27 mouse cellular contexts compared by ENCODE assay signal in genomic region chr11:113558505-113558904, GRCm38 (mm10).
A peak's percentile ranks its signal among the peaks of the same experiment; 100 is the strongest.
DNase-seq lines count a peak whose midpoint lies in the region; ATAC-seq and TF ChIP-seq lines count a peak whose summit lies in the region.
"Had no signal": no experiment of that assay in that cellular context is flagged by ENCODE, and none has a peak within 500 bp of the region (broad histone marks: within the 10 kb centered on the region; RNA-seq: fewer than 3 reads in every experiment).

No protein-coding gene starts in this region.

- no peak for ATAC-seq in forebrain, postnatal 0 days
- ATAC-seq in forebrain, embryonic 16.5 days = no peak
- no peak for ATAC-seq in midbrain, embryonic 14.5 days (ENCODE audit: low FRiP score, low TSS enrichment)
- ATAC-seq: hindbrain, embryonic 16.5 days; intestine, embryonic 15.5 days had no signal

- TF ChIP-seq CTCF in forebrain, postnatal 0 days (IDR thresholded peaks at IDR 0.05; ENCODE audit: low read depth) = no peak

- peaks cover 12% of the 10 kb centered on the region; the same call in 1 of the 2 replicates for H3K4me1 ChIP-seq in forebrain, postnatal 0 days (ENCODE audit: insufficient read depth)
- H3K4me1 ChIP-seq in forebrain, embryonic 16.5 days (replicated peaks; ENCODE audit: control insufficient read depth, insufficient read depth, low read length) = peaks cover 25% of the 10 kb centered on the region
- H3K4me1 ChIP-seq in midbrain, embryonic 14.5 days (ENCODE audit: control insufficient read depth, insufficient read depth, low read length) = 0 out of 2 replicates have a peak, but pooled peaks cover 9% of the 10 kb centered on the region
- H3K4me1 ChIP-seq in midbrain, embryonic 10.5 days = peaks cover 21% of the 10 kb centered on the region
- H3K4me1 ChIP-seq in embryonic facial prominence, embryonic 10.5 days = peaks cover 23% of the 10 kb centered on the region
- H3K4me1 ChIP-seq: embryonic facial prominence, embryonic 12.5 days; heart, embryonic 13.5 days had no signal

- H3K9ac ChIP-seq in forebrain, postnatal 0 days = 0 out of 2 replicates have a peak overlapping the region, but pooled peaks have one; percentile 14
- H3K9ac ChIP-seq in forebrain, embryonic 16.5 days (replicated peaks; ENCODE audit: low read depth, low read length) = no peak overlapping the region
- no peak overlapping the region for H3K9ac ChIP-seq in midbrain, embryonic 14.5 days (replicated peaks; ENCODE audit: low read length)
- H3K9ac ChIP-seq: embryonic facial prominence, embryonic 12.5 days; heart, embryonic 13.5 days; intestine, embryonic 15.5 days; limb, embryonic 13.5 days; lung, embryonic 15.5 days had no signal

- H3K4me3 ChIP-seq in forebrain, postnatal 0 days (ENCODE audit: low read depth, low read length) = no peak overlapping the region
- H3K4me3 ChIP-seq in forebrain, embryonic 16.5 days (replicated peaks; ENCODE audit: low read length) = no peak overlapping the region
- H3K4me3 ChIP-seq in midbrain, embryonic 14.5 days (replicated peaks; ENCODE audit: low read depth, low read length) = no peak overlapping the region
- H3K4me3 ChIP-seq in midbrain, embryonic 10.5 days = no peak overlapping the region
- no peak overlapping the region for H3K4me3 ChIP-seq in embryonic facial prominence, embryonic 10.5 days
- H3K4me3 ChIP-seq: embryonic facial prominence, embryonic 12.5 days; heart, adult 2 months; heart, embryonic 13.5 days; hindbrain, embryonic 10.5 days; intestine, embryonic 15.5 days; left cerebral cortex, adult 2 months; limb, embryonic 13.5 days; lung, embryonic 15.5 days had no signal

- no peak overlapping the region for H3K4me2 ChIP-seq in forebrain, postnatal 0 days (ENCODE audit: low read depth)
- H3K4me2 ChIP-seq in forebrain, embryonic 16.5 days (ENCODE audit: low read length) = no peak overlapping the region
- no peak overlapping the region for H3K4me2 ChIP-seq in midbrain, embryonic 14.5 days (ENCODE audit: low read length)
- H3K4me2 ChIP-seq: embryonic facial prominence, embryonic 12.5 days; heart, embryonic 13.5 days; intestine, embryonic 15.5 days; limb, embryonic 13.5 days; liver, embryonic 11.5 days; lung, embryonic 15.5 days; midbrain, embryonic 11.5 days had no signal

- H3K27ac ChIP-seq in forebrain, postnatal 0 days (ENCODE audit: low read depth, low read length) = 0 out of 2 replicates have a peak overlapping the region, but pooled peaks have one; percentile 21
- H3K27ac ChIP-seq in forebrain, embryonic 16.5 days (ENCODE audit: low read length) = no peak overlapping the region
- H3K27ac ChIP-seq in midbrain, embryonic 14.5 days (replicated peaks; ENCODE audit: low read depth, low read length) = no peak overlapping the region
- H3K27ac ChIP-seq in midbrain, embryonic 10.5 days (replicated peaks) = no peak overlapping the region
- no peak overlapping the region for H3K27ac ChIP-seq in embryonic facial prominence, embryonic 10.5 days (replicated peaks)
- H3K27ac ChIP-seq: embryonic facial prominence, embryonic 12.5 days; heart, adult 2 months; heart, embryonic 13.5 days; intestine, embryonic 15.5 days; left cerebral cortex, adult 2 months; limb, embryonic 13.5 days; lung, embryonic 15.5 days; stomach, postnatal 0 days had no signal

- no peaks in the 10 kb centered on the region for H3K27me3 ChIP-seq in forebrain, postnatal 0 days (ENCODE audit: insufficient read depth, low read length)
- no peaks in the 10 kb centered on the region for H3K27me3 ChIP-seq in forebrain, embryonic 16.5 days (replicated peaks; ENCODE audit: control insufficient read depth, insufficient read depth, low read length)
- no peaks in the 10 kb centered on the region for H3K27me3 ChIP-seq in midbrain, embryonic 14.5 days (ENCODE audit: control insufficient read depth, insufficient read depth, low read length)
- H3K27me3 ChIP-seq in midbrain, embryonic 10.5 days (ENCODE audit: low read depth, poor library complexity, severe bottlenecking) = no peaks in the 10 kb centered on the region
- H3K27me3 ChIP-seq in embryonic facial prominence, embryonic 10.5 days (replicated peaks; ENCODE audit: low read depth, poor library complexity, severe bottlenecking) = peaks cover 9% of the 10 kb centered on the region
- H3K27me3 ChIP-seq: embryonic facial prominence, embryonic 12.5 days; heart, embryonic 13.5 days; intestine, embryonic 15.5 days; limb, embryonic 13.5 days; lung, embryonic 15.5 days had no signal

- H3K9me3 ChIP-seq in forebrain, postnatal 0 days (ENCODE audit: low read length) = no peaks in the 10 kb centered on the region
- H3K9me3 ChIP-seq in forebrain, embryonic 16.5 days (ENCODE audit: control insufficient read depth, low read length) = no peaks in the 10 kb centered on the region
- H3K9me3 ChIP-seq in midbrain, embryonic 14.5 days (ENCODE audit: control insufficient read depth, low read length) = no peaks in the 10 kb centered on the region
- no peaks in the 10 kb centered on the region for H3K9me3 ChIP-seq in midbrain, embryonic 10.5 days (replicated peaks)
- H3K9me3 ChIP-seq in embryonic facial prominence, embryonic 10.5 days = no peaks in the 10 kb centered on the region
- H3K9me3 ChIP-seq: embryonic facial prominence, embryonic 12.5 days; heart, embryonic 13.5 days; hindbrain, embryonic 10.5 days; intestine, embryonic 15.5 days; limb, embryonic 13.5 days; lung, embryonic 15.5 days had no signal

- DNase-seq in cerebellum, postnatal 14 days = peak; percentile 62 to 81
- DNase-seq in cerebellum, adult 11 months = no peak
- DNase-seq in forebrain, postnatal 0 days = peak; percentile 66
- peak; percentile 37 for DNase-seq in midbrain, embryonic 14.5 days
- no peak for DNase-seq in midbrain, embryonic 10.5 days (ENCODE audit: low spot score)
- DNase-seq in embryonic facial prominence, embryonic 10.5 days (ENCODE audit: low spot score) = peak; percentile 26
- DNase-seq: adrenal gland, adult 8-10 months; cerebellum, adult 11-12 months; cerebellum, adult 9-11 months; heart, adult 2 months; heart, postnatal 10 days; kidney, adult 2 months; kidney, postnatal 14 days; thymus, adult 18-20 months; thymus, postnatal 25 days had no signal

- no peaks in the 10 kb centered on the region for H3K36me3 ChIP-seq in forebrain, postnatal 0 days (ENCODE audit: insufficient read depth)
- no peaks in the 10 kb centered on the region for H3K36me3 ChIP-seq in forebrain, embryonic 16.5 days (ENCODE audit: control insufficient read depth, insufficient read depth)
- H3K36me3 ChIP-seq in midbrain, embryonic 14.5 days (ENCODE audit: control insufficient read depth, insufficient read depth, low read length) = no peaks in the 10 kb centered on the region
- no peaks in the 10 kb centered on the region for H3K36me3 ChIP-seq in midbrain, embryonic 10.5 days
- no peaks in the 10 kb centered on the region for H3K36me3 ChIP-seq in embryonic facial prominence, embryonic 10.5 days (replicated peaks)
- H3K36me3 ChIP-seq: embryonic facial prominence, embryonic 12.5 days; heart, embryonic 13.5 days; hindbrain, embryonic 10.5 days; intestine, embryonic 15.5 days; limb, embryonic 13.5 days; lung, embryonic 15.5 days had no signal

- 46% methylated on average over 12 of the region's 12 CpGs for WGBS in forebrain, postnatal 0 days
- WGBS in forebrain, embryonic 16.5 days = 57% methylated on average over 12 of the region's 12 CpGs
- WGBS in midbrain, embryonic 14.5 days = 47% methylated on average over 12 of the region's 12 CpGs
- WGBS in midbrain, embryonic 10.5 days = 62% methylated on average over 12 of the region's 12 CpGs
- WGBS in embryonic facial prominence, embryonic 10.5 days = 71% methylated on average over 12 of the region's 12 CpGs

Comparison
In these comparisons a context has a peak if more than half of its experiments do, and no peak if none do; other contexts are left out.
1. DNase-seq: peak in cerebellum, postnatal 14 days (2 of 2), forebrain, postnatal 0 days (single experiment), midbrain, embryonic 14.5 days (single experiment) and embryonic facial prominence, embryonic 10.5 days (single experiment); none in cerebellum, adult 11 months (single experiment) and midbrain, embryonic 10.5 days (single experiment).